Mouse (Mus musculus): ENCODE data around the gene 2010111I01Rik. TPM values are rescaled to one million over a fixed set of nuclear protein-coding genes. Genes with fewer than 3 reads are reported as not detected.

2010111I01Rik gene
- polyA plus RNA-seq, 1 experiment from 2014 or later: 134 TPM

GRCm38 (mm10) chr13:63140784-63141183 lies 176.1 kb downstream of the 2010111I01Rik start:
- H3K9ac ChIP-seq (ENCODE audit: low read length): no peak overlapping the region
- no peaks in the 10 kb centered on the region for H3K36me3 ChIP-seq (ENCODE audit: control insufficient read depth, insufficient read depth, low read length)
- H3K27me3 ChIP-seq (ENCODE audit: control insufficient read depth, insufficient read depth, low read length): no peaks in the 10 kb centered on the region
- no peaks in the 10 kb centered on the region for H3K9me3 ChIP-seq (ENCODE audit: control insufficient read depth, low read length)
- no peaks in the 10 kb centered on the region; the same call in 1 of the 2 replicates for H3K4me1 ChIP-seq (ENCODE audit: control insufficient read depth, insufficient read depth, low read length)
- WGBS: 87% methylated on average over 6 of the region's 6 CpGs
- DNase-seq (ENCODE audit: low spot score) (no peak), ATAC-seq (ENCODE audit: insufficient number of reproducible peaks, low FRiP score, low TSS enrichment, low read depth) (no peak)
- no peak overlapping the region for H3K27ac ChIP-seq (replicated peaks; ENCODE audit: low read depth, low read length)
- no peak overlapping the region for H3K4me2 ChIP-seq (ENCODE audit: low read depth, severe bottlenecking)
- no peak overlapping the region for H3K4me3 ChIP-seq (ENCODE audit: low read depth, low read length)

- no peak for DNase-seq (ENCODE audit: low spot score)
- Histone ChIP-seq H3K27ac (replicated peaks; ENCODE audit: low read depth, low read length) (no peak overlapping the region), H3K4me3 (ENCODE audit: low read depth, low read length) (no peak overlapping the region)
These were observed 176.6 kb downstream of the 2010111I01Rik start for GRCm38 (mm10) chr13:63141275-63141674.

GRCm38 (mm10) chr13:63146604-63147188 lies 182.0 kb downstream of the 2010111I01Rik start:
- H3K27ac ChIP-seq (replicated peaks; ENCODE audit: low read depth, low read length): no peak overlapping the region
- ATAC-seq (ENCODE audit: insufficient number of reproducible peaks, low FRiP score, low TSS enrichment, low read depth) (no peak), DNase-seq (ENCODE audit: low spot score) (no peak)

More at GRCm38 (mm10) chr13:63141275-63141674, 176.6 kb downstream of the 2010111I01Rik start:
- ATAC-seq (ENCODE audit: insufficient number of reproducible peaks, low FRiP score, low TSS enrichment, low read depth): no peak
- no peaks in the 10 kb centered on the region for H3K9me3 ChIP-seq (ENCODE audit: control insufficient read depth, low read length)
- H3K27me3 ChIP-seq (ENCODE audit: control insufficient read depth, insufficient read depth, low read length): no peaks in the 10 kb centered on the region
- H3K36me3 ChIP-seq (ENCODE audit: control insufficient read depth, insufficient read depth, low read length): no peaks in the 10 kb centered on the region
- H3K9ac ChIP-seq (ENCODE audit: low read length): no peak overlapping the region
- H3K4me2 ChIP-seq (ENCODE audit: low read depth, severe bottlenecking): no peak overlapping the region
- no peaks in the 10 kb centered on the region; the same call in 1 of the 2 replicates for H3K4me1 ChIP-seq (ENCODE audit: control insufficient read depth, insufficient read depth, low read length)

GRCm38 (mm10) chr13:63148157-63148556 lies 183.5 kb downstream of the 2010111I01Rik start:
- H3K4me1 ChIP-seq (ENCODE audit: control insufficient read depth, insufficient read depth, low read length): no peaks in the 10 kb centered on the region
- H3K9ac ChIP-seq (ENCODE audit: low read length): no peak overlapping the region
- H3K27me3 ChIP-seq (ENCODE audit: control insufficient read depth, insufficient read depth, low read length): no peaks in the 10 kb centered on the region
- DNase-seq (ENCODE audit: low spot score): no peak
- no peak overlapping the region for H3K4me2 ChIP-seq (ENCODE audit: low read depth, severe bottlenecking)
- no peaks in the 10 kb centered on the region for H3K9me3 ChIP-seq (ENCODE audit: control insufficient read depth, low read length)
- no peak for ATAC-seq (ENCODE audit: insufficient number of reproducible peaks, low FRiP score, low TSS enrichment, low read depth)
- no peak overlapping the region for H3K4me3 ChIP-seq (ENCODE audit: low read depth, low read length)
- no peaks in the 10 kb centered on the region for H3K36me3 ChIP-seq (ENCODE audit: control insufficient read depth, insufficient read depth, low read length)
- no peak overlapping the region for H3K27ac ChIP-seq (replicated peaks; ENCODE audit: low read depth, low read length)
- 75% methylated on average over 1 of the region's 1 CpGs for WGBS

More at GRCm38 (mm10) chr13:63146604-63147188, 182.0 kb downstream of the 2010111I01Rik start:
- Histone ChIP-seq H3K27me3 (ENCODE audit: control insufficient read depth, insufficient read depth, low read length) (no peaks in the 10 kb centered on the region), H3K4me3 (ENCODE audit: low read depth, low read length) (no peak overlapping the region), H3K4me1 (ENCODE audit: control insufficient read depth, insufficient read depth, low read length) (no peaks in the 10 kb centered on the region), H3K9me3 (ENCODE audit: control insufficient read depth, low read length) (no peaks in the 10 kb centered on the region), H3K4me2 (ENCODE audit: low read depth, severe bottlenecking) (no peak overlapping the region), H3K36me3 (ENCODE audit: control insufficient read depth, insufficient read depth, low read length) (no peaks in the 10 kb centered on the region), H3K9ac (ENCODE audit: low read length) (no peak overlapping the region)
- 69% methylated on average over 4 of the region's 4 CpGs for WGBS

GRCm38 (mm10) chr13:63150470-63151020 lies 185.9 kb downstream of the 2010111I01Rik start:
- H3K36me3 ChIP-seq (ENCODE audit: control insufficient read depth, insufficient read depth, low read length): no peaks in the 10 kb centered on the region
- no peak overlapping the region for H3K4me2 ChIP-seq (ENCODE audit: low read depth, severe bottlenecking)
- 55% methylated on average over 2 of the region's 2 CpGs for WGBS
- H3K4me1 ChIP-seq (ENCODE audit: control insufficient read depth, insufficient read depth, low read length): no peaks in the 10 kb centered on the region
- no peak overlapping the region for H3K27ac ChIP-seq (replicated peaks; ENCODE audit: low read depth, low read length)
- no peak for ATAC-seq (ENCODE audit: insufficient number of reproducible peaks, low FRiP score, low TSS enrichment, low read depth)
- no peaks in the 10 kb centered on the region for H3K9me3 ChIP-seq (ENCODE audit: control insufficient read depth, low read length)
- DNase-seq (ENCODE audit: low spot score): no peak
- H3K9ac ChIP-seq (ENCODE audit: low read length): no peak overlapping the region
- no peak overlapping the region for H3K4me3 ChIP-seq (ENCODE audit: low read depth, low read length)
- no peaks in the 10 kb centered on the region for H3K27me3 ChIP-seq (ENCODE audit: control insufficient read depth, insufficient read depth, low read length)

DNA sequence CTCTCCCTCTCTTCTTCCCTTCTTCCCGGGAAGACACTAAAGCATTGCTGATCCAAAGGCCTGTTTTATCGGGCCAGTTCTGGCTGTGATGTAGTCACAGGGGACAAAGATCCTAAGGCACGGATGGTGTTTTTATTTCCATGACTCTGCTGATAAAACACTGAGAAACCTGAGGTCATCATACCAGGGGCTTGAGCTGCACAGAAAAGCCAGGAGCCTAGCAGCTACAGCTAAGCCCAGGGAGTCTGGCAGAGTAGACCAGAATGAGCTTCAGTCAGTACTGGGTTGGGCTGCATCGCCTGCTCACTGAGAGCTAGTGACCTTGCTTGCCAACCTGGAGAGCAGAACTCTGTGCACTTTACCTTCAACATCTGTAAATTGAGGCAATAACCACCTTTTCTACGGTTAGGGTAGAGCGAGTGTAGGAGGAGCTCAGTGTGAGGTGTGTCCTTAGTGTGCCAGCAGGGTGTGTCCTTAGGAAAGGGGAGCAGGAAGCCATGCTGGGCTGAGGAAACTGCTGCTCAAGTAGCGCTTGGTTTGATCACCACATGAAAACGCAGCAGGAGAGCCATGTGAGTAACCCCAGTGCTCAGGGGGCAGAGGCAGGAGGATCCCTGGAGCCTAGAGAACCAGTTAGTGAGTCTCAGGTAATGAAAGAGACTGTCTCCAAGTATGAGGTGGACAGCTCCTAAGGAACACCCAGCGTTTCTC lies 186.5 kb downstream of the 2010111I01Rik start:
- H3K4me2 ChIP-seq (ENCODE audit: low read depth, severe bottlenecking): no peak overlapping the region
- no peak overlapping the region for H3K27ac ChIP-seq (replicated peaks; ENCODE audit: low read depth, low read length)
- H3K4me3 ChIP-seq (ENCODE audit: low read depth, low read length): no peak overlapping the region
- no peak overlapping the region for H3K9ac ChIP-seq (ENCODE audit: low read length)
- no peaks in the 10 kb centered on the region for H3K9me3 ChIP-seq (ENCODE audit: control insufficient read depth, low read length)
- H3K27me3 ChIP-seq (ENCODE audit: control insufficient read depth, insufficient read depth, low read length): no peaks in the 10 kb centered on the region
- ATAC-seq (ENCODE audit: insufficient number of reproducible peaks, low FRiP score, low TSS enrichment, low read depth) (no peak), DNase-seq (ENCODE audit: low spot score) (no peak)
- WGBS: 86% methylated on average over 9 of the region's 9 CpGs
- no peaks in the 10 kb centered on the region for H3K4me1 ChIP-seq (ENCODE audit: control insufficient read depth, insufficient read depth, low read length)
- no peaks in the 10 kb centered on the region for H3K36me3 ChIP-seq (ENCODE audit: control insufficient read depth, insufficient read depth, low read length)

- Histone ChIP-seq H3K4me3 (ENCODE audit: low read depth, low read length) (no peak overlapping the region), H3K9ac (ENCODE audit: low read length) (no peak overlapping the region)
- no peak for ATAC-seq (ENCODE audit: insufficient number of reproducible peaks, low FRiP score, low TSS enrichment, low read depth)
These were observed 187.8 kb downstream of the 2010111I01Rik start for GRCm38 (mm10) chr13:63152498-63152897.

GRCm38 (mm10) chr13:63153397-63153796 lies 188.7 kb downstream of the 2010111I01Rik start:
- 23% methylated on average over 2 of the region's 2 CpGs for WGBS
- H3K27ac ChIP-seq (replicated peaks; ENCODE audit: low read depth, low read length): no peak overlapping the region

More at GRCm38 (mm10) chr13:63152498-63152897, 187.8 kb downstream of the 2010111I01Rik start:
- no peaks in the 10 kb centered on the region for H3K9me3 ChIP-seq (ENCODE audit: control insufficient read depth, low read length)
- H3K36me3 ChIP-seq (ENCODE audit: control insufficient read depth, insufficient read depth, low read length): no peaks in the 10 kb centered on the region
- DNase-seq (ENCODE audit: low spot score): no peak
- H3K27ac ChIP-seq (replicated peaks; ENCODE audit: low read depth, low read length): no peak overlapping the region
- no peaks in the 10 kb centered on the region for H3K27me3 ChIP-seq (ENCODE audit: control insufficient read depth, insufficient read depth, low read length)
- H3K4me2 ChIP-seq (ENCODE audit: low read depth, severe bottlenecking): no peak overlapping the region
- H3K4me1 ChIP-seq (ENCODE audit: control insufficient read depth, insufficient read depth, low read length): 0 out of 2 replicates have a peak, but pooled peaks cover 2% of the 10 kb centered on the region
- WGBS: 80% methylated on average over 3 of the region's 3 CpGs

More at GRCm38 (mm10) chr13:63153397-63153796, 188.7 kb downstream of the 2010111I01Rik start:
- ATAC-seq (ENCODE audit: insufficient number of reproducible peaks, low FRiP score, low TSS enrichment, low read depth): no peak
- Histone ChIP-seq H3K4me3 (ENCODE audit: low read depth, low read length) (no peak overlapping the region), H3K9me3 (ENCODE audit: control insufficient read depth, low read length) (no peaks in the 10 kb centered on the region), H3K36me3 (ENCODE audit: control insufficient read depth, insufficient read depth, low read length) (no peaks in the 10 kb centered on the region), H3K9ac (ENCODE audit: low read length) (no peak overlapping the region), H3K4me2 (ENCODE audit: low read depth, severe bottlenecking) (no peak overlapping the region), H3K27me3 (ENCODE audit: control insufficient read depth, insufficient read depth, low read length) (no peaks in the 10 kb centered on the region), H3K4me1 (ENCODE audit: control insufficient read depth, insufficient read depth, low read length) (0 out of 2 replicates have a peak, but pooled peaks cover 2% of the 10 kb centered on the region)
- no peak for DNase-seq (ENCODE audit: low spot score)

All from limb, embryonic 11.5 days (tissue).